Mouse (Mus musculus) liver, embryonic 16.5 days (tissue): Measurements from ENCODE around the gene Zdhhc11. TPM values are rescaled to one million over a fixed set of nuclear protein-coding genes. Genes with fewer than 3 reads are reported as not detected.

ENCODE experiments used
- ATAC-seq: fragments of 200-750 bp; cut with Nextera tagmentation; 2 replicates; pipeline ENCODE4 v1.8.0; 2017; ENCODE audit warnings: low read depth, mild to moderate bottlenecking, moderate number of reproducible peaks, moderate library complexity
- H3K27ac ChIP-seq: fragments of 300-500 bp; sonication (generic); 2 replicates; pipeline ENCODE4 v1.5.1; 2014; ENCODE audit warnings: mild to moderate bottlenecking, low read length
- H3K27me3 ChIP-seq: fragments of 300-500 bp; sonication (generic); 2 replicates; pipeline ENCODE4 v1.6.1; 2014; ENCODE audit warnings: low read depth, low read length, mixed read lengths; ENCODE audit not compliant: control insufficient read depth, insufficient read depth
- H3K36me3 ChIP-seq: fragments of 300-500 bp; sonication (generic); 2 replicates; pipeline ENCODE4 v1.6.1; 2014; ENCODE audit warnings: mild to moderate bottlenecking; ENCODE audit not compliant: control insufficient read depth, insufficient read depth
- H3K4me1 ChIP-seq: fragments of 300-500 bp; sonication (generic); 2 replicates; pipeline ENCODE4 v1.6.1; 2014; ENCODE audit warnings: low read depth, low read length, mixed read lengths; ENCODE audit not compliant: control insufficient read depth
- H3K4me2 ChIP-seq: fragments of 300-500 bp; sonication (generic); 2 replicates; pipeline ENCODE4 v1.6.1; 2014; ENCODE audit warnings: low read depth, low read length, mixed read lengths
- H3K4me3 ChIP-seq: fragments of 300-500 bp; sonication (generic); 2 replicates; pipeline ENCODE4 v1.5.1; 2014; ENCODE audit warnings: low read depth, mild to moderate bottlenecking, low read length
- H3K9ac ChIP-seq: fragments of 300-500 bp; sonication (generic); 2 replicates; pipeline ENCODE4 v1.6.1; 2014; ENCODE audit warnings: low read depth, low read length
- H3K9me3 ChIP-seq: fragments of 300-500 bp; sonication (generic); replicated peaks from 2 replicates; pipeline ENCODE4 v1.6.1; 2016; ENCODE audit warnings: low read length; ENCODE audit not compliant: control insufficient read depth
- WGBS: fragments of 180-500 bp; shearing (Covaris S2); extraction: QIAGEN DNeasy Blood & Tissue Kit; methylation state at CpG from one replicate; pipeline ENCODE4 v1.1.7; 2014; ENCODE audit not compliant: insufficient replicate concordance; 5-methylcytosine and 5-hydroxymethylcytosine counted together
- polyA plus RNA-seq: library from polyadenylated mRNA; unstranded; fragments of >200 nt; fragmentation: Nextera tagmentation; extraction: Ambion mirVana; gene quantifications from 2 replicates; pipeline ENCODE4 v1.2.1, GENCODE M21; 2015

The Zdhhc11 gene
- polyA plus RNA-seq, result not detected in 2 replicates

DNA sequence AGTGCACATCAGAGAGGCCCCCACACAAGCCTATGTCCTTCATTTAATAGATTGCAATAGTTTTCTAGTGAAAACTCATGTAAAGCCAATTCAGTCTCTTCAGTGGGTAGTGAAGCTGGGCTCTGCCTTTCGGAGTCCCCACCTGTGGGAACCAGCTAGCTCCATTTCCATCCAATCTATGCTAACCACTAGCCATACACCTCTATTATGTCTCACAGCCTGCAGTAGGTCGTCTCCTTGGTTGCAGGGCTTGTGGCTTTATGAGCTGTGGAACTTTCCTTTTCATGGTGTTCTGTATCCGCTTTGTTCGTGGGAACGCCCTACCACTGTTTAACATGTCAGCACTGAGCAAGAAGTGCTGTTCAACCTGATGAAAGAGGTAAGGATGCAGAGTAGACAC lies at the start of gene Zdhhc11:
Gene Zdhhc11 (plus strand): TSS at position 301 of the 400 bp plus-strand sequence.
- ATAC-seq, result no peak
- H3K4me2 ChIP-seq, result no peak within 1 kb of the TSS
- H3K9me3 ChIP-seq, result no peaks in the 10 kb centered on the region
- H3K27ac ChIP-seq, result no peak within 1 kb of the TSS
- no peaks in the 10 kb centered on the region; the same call in 1 of the 2 replicates for H3K36me3 ChIP-seq
- H3K9ac ChIP-seq, result no peak within 1 kb of the TSS
- no peaks in the 10 kb centered on the region for H3K27me3 ChIP-seq
- no peaks in the 10 kb centered on the region for H3K4me1 ChIP-seq
- no peak within 1 kb of the TSS for H3K4me3 ChIP-seq
- 68% methylated on average over 5 of the region's 5 CpGs for WGBS

DNA sequence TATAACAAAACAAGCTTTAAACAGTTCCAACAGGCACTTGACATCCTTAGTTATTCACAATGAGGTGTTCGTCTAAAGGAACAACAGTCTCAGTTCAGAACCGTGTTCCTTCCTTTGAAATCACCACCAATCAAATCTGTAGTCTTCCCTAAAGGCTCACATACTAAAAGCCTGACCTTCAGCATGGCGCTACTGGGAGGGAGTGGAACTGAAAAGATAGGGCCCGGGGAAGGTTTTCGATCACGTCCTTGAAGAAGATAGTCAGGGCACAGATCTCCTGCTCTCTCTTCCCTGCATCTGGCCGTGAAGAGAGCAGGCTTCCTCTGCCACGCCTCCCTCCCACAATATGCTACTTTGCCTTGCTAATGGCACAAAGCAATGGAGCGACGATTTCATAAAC lies 31.4 kb upstream of the Zdhhc11 start:
- Histone ChIP-seq H3K4me1 (peaks cover 7% of the 10 kb centered on the region; the same call in 1 of the 2 replicates), H3K27ac (no peak overlapping the region), H3K36me3 (peaks cover 29% of the 10 kb centered on the region), H3K27me3 (no peaks in the 10 kb centered on the region), H3K9me3 (no peaks in the 10 kb centered on the region), H3K9ac (no peak overlapping the region), H3K4me3 (no peak overlapping the region), H3K4me2 (no peak overlapping the region)
- no peak for ATAC-seq
- 79% methylated on average over 10 of the region's 10 CpGs for WGBS

DNA sequence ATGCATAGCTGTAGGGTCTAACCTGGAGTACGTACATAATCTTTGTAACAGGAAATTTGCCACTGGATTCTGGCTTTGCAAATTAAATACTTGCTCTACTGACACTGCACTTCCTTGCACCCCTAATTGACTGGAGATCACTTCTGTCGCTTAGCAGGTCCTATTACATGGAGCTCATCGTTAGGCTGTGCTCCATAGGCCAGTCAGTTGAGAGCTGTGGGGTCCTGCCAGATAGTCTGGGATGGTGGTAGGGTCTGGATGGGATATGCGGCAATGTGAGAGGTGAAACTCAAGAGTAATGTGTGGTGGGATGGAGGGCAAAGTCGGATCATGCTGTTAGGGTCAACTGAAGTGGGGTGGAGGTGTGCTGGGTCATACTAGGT lies 26.7 kb upstream of the Zdhhc11 start:
- 0 out of 2 replicates have a peak, but pooled peaks have one; percentile 0 for ATAC-seq
- Histone ChIP-seq H3K9me3 (no peaks in the 10 kb centered on the region), H3K4me3 (peak overlapping the region; percentile 86), H3K36me3 (peaks cover 14% of the 10 kb centered on the region), H3K27ac (peak overlapping the region; percentile 98), H3K27me3 (no peaks in the 10 kb centered on the region), H3K4me1 (peaks cover 16% of the 10 kb centered on the region), H3K4me2 (peak overlapping the region; percentile 92), H3K9ac (peak overlapping the region; percentile 89)
- WGBS, result 7% methylated on average over 5 of the region's 5 CpGs

DNA sequence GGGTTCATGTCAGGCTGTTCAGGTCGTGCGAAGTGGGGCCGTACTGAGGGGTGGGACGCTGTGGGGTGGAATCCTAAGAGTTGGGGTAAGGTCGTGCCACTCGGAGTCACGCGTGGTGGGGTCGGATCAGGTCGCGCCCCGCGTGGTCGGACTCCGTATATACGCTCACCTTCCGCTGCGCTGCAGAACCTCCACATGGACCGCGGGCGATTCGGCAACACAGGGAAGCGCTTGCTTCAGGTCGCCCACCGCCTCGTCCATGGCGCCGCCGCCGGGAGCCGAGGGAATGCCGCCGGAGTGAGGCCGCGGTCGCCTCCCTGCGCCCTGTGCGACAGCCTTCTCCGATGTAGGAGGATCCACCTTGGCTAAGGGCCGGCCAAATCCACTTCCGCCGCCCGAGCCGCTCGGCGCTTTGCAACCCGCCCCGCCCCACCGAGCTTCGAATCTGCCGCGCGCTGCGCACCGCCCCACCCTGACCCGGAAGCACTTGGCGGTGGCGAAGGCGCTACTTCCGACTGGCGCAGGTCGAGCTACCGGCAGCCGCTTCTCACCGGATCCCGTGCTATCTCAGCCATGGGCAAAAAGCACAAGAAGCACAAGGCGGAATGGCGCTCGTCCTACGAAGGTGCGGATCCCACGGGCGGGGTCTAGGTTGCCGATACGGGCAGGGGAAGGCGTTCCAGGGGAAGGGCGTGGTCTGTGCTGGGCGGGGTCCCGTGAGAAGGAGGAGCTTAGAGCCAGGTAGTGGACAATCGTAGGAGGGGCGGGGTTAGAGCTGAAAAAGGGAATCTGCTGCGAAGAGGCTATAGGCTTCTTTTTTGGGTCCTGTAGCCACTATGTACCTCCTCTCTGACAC lies 26.1 kb upstream of the Zdhhc11 start, which contains the start of the genes Trip13 and Brd9:
Gene Trip13 (minus strand): TSS at position 464 of the 856 bp plus-strand sequence.
Gene Brd9 (plus strand): TSS at position 491 of the 856 bp plus-strand sequence.
- H3K4me2 ChIP-seq, result peak within 1 kb of the TSS; percentile 92
- peak within 1 kb of the TSS; percentile 86 for H3K4me3 ChIP-seq
- peak; percentile 96 for ATAC-seq
- H3K36me3 ChIP-seq, result peaks cover 14% of the 10 kb centered on the region; the same call in 1 of the 2 replicates
- H3K27me3 ChIP-seq, result no peaks in the 10 kb centered on the region
- peaks cover 16% of the 10 kb centered on the region for H3K4me1 ChIP-seq
- WGBS, result under 1% methylated on average over 82 of the region's 82 CpGs
- no peaks in the 10 kb centered on the region for H3K9me3 ChIP-seq
- peak within 1 kb of the TSS; percentile 89 for H3K9ac ChIP-seq
- H3K27ac ChIP-seq, result peak within 1 kb of the TSS; percentile 98

DNA sequence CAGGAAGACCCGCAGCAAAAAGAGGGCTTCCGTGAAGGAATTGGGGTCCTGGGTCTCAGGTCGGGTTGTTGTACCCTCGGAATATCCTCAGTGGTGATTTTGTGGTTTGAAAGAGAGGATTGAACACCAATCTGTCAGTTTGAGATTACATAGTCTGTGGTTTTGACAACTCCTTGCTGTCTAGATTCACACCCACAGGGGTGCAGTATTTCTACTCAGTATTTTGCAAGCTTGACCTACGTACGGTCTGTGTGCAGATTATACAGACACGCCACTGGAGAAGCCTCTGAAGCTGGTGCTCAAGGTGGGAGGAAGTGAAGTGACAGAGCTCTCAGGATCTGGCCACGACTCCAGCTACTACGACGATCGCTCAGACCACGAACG lies 25.5 kb upstream of the Zdhhc11 start:
- H3K9me3 ChIP-seq, result no peaks in the 10 kb centered on the region
- peaks cover 14% of the 10 kb centered on the region; the same call in 1 of the 2 replicates for H3K36me3 ChIP-seq
- no peaks in the 10 kb centered on the region for H3K27me3 ChIP-seq
- peaks cover 16% of the 10 kb centered on the region for H3K4me1 ChIP-seq
- H3K27ac ChIP-seq, result peak overlapping the region; percentile 98
- peak overlapping the region; percentile 92 for H3K4me2 ChIP-seq
- ATAC-seq, result no peak
- peak overlapping the region; percentile 86 for H3K4me3 ChIP-seq
- H3K9ac ChIP-seq, result peak overlapping the region; percentile 89
- WGBS, result 7% methylated on average over 13 of the region's 13 CpGs

DNA sequence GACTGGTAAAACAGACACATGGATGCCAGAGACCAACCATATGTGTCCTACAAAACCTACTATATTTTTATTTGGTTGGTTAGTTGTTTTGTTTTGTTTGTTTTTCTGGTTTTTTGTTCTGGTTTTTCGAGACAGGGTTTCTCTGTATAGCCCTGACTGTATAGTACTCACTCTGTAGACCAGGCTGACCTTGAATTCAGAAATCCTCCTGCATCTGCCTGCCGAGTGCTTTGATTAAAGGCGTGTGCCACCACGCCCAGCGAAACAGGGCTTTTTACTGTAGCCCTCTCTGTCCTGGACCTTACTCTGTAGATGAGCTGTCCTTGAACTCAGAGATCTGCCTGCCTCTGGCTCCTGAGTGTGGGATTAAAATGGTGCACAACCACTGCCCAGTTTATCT lies 24.6 kb upstream of the Zdhhc11 start:
- WGBS, result 83% methylated on average over 5 of the region's 5 CpGs
- ATAC-seq, result no peak
- no peak overlapping the region for H3K9ac ChIP-seq
- no peaks in the 10 kb centered on the region for H3K9me3 ChIP-seq
- H3K4me2 ChIP-seq, result no peak overlapping the region
- H3K4me1 ChIP-seq, result peaks cover 16% of the 10 kb centered on the region
- H3K36me3 ChIP-seq, result peaks cover 14% of the 10 kb centered on the region; the same call in 1 of the 2 replicates
- H3K27me3 ChIP-seq, result no peaks in the 10 kb centered on the region
- no peak overlapping the region for H3K4me3 ChIP-seq
- no peak overlapping the region for H3K27ac ChIP-seq

DNA sequence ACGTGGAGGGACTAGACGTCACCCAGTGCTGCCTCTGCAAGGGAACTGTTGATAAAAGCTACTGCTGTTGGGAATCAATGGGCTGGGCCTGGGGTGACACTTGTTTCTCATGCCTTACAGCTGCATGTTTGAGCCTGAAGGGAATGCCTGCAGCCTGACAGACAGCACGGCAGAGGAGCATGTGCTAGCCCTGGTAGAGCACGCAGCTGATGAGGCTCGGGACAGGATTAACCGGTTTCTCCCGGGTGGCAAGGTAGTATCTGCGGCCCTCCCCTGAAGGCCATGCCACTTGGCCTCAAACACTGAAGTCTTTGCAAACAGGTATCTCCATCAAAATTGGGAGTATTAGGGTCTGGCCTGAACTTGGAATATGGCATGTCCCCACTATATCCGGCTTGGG lies 19.0 kb upstream of the Zdhhc11 start:
- no peak for ATAC-seq
- H3K4me3 ChIP-seq, result no peak overlapping the region
- H3K36me3 ChIP-seq, result peaks cover 8% of the 10 kb centered on the region; the same call in 1 of the 2 replicates
- H3K4me1 ChIP-seq, result no peaks in the 10 kb centered on the region
- H3K27me3 ChIP-seq, result no peaks in the 10 kb centered on the region
- no peak overlapping the region for H3K9ac ChIP-seq
- WGBS, result 80% methylated on average over 9 of the region's 9 CpGs
- no peaks in the 10 kb centered on the region for H3K9me3 ChIP-seq
- H3K27ac ChIP-seq, result no peak overlapping the region
- H3K4me2 ChIP-seq, result no peak overlapping the region

DNA sequence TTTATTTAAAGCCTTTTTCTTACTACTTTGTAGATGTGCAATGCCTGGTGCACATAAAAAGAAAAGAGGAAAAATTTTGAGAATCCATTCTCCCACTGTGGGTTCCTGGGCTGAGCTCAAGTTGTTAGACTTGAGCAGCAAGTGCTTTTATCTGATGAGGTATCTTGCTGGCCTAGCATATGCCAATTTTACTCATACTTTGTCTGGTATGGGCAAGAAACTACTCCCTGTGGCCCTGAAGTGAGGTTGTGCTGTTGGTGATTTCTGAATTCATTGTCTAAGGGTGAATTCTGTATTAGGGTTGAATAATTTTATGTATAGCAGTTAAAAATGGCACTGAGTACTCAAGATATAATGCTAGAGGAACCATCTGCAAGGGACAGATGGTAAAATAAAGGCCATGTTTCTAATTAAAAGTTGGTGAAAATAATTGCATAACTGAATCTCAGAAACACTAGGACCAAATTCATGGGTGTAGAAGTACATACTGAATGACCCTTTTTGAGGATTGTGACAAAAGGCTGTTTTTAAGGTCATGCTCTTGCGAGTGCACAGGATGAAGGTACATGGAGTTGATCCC lies 10.0 kb upstream of the Zdhhc11 start:
- ATAC-seq, result no peak
- no peak overlapping the region for H3K4me3 ChIP-seq
- WGBS, result 79% methylated on average over 1 of the region's 1 CpGs
- H3K36me3 ChIP-seq, result peaks cover 11% of the 10 kb centered on the region
- no peaks in the 10 kb centered on the region for H3K27me3 ChIP-seq
- no peaks in the 10 kb centered on the region for H3K4me1 ChIP-seq
- H3K9ac ChIP-seq, result no peak overlapping the region
- no peaks in the 10 kb centered on the region for H3K9me3 ChIP-seq
- H3K27ac ChIP-seq, result no peak overlapping the region
- no peak overlapping the region for H3K4me2 ChIP-seq

DNA sequence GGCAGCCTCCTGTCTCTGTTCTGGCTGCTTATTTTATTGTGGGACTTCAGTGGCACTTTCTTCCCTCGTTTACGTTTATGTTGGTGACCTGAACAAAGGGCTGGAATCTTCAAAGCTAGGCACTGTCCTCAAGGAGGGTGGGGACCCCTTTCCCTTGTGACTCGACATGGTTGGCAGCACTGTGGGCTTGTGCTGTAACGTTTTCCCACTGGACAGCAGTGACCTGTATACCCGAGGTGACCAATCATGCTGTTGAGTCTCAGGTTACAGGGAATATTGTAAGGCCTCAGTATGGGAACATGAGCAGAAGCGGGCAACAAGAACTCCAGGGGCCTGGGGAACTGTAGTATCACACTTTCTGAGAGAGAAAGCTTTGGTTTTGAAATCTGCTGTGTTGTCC lies 9.0 kb upstream of the Zdhhc11 start:
- WGBS, result 70% methylated on average over 6 of the region's 6 CpGs

More for the DNA sequence above, 9.0 kb upstream of the Zdhhc11 start:
- ATAC-seq, result no peak
- Histone ChIP-seq H3K36me3 (peaks cover 11% of the 10 kb centered on the region), H3K4me2 (no peak overlapping the region), H3K9ac (no peak overlapping the region), H3K4me1 (no peaks in the 10 kb centered on the region), H3K27ac (no peak overlapping the region), H3K27me3 (no peaks in the 10 kb centered on the region), H3K9me3 (no peaks in the 10 kb centered on the region), H3K4me3 (no peak overlapping the region)
